Mouse (Mus musculus) retina, postnatal 7 days (tissue): ENCODE measurements at regions not wholly inside any gene's neighbourhood (a gene's known extent, or its start where the extent isn't known, plus 50 kb on each side); places are given as distances from the start of the nearest gene placed in this dataset.
"Not testable (repeated sequence)": the region's sequence is repeated elsewhere in the genome, so short reads cannot be mapped to it uniquely, and the experiment has no call there.

Experiments used
- DNase-seq: peaks from one replicate; pipeline ENCODE4 v3.0.0-alpha.2; 2012; ENCODE audit warnings: low read depth, low spot score

DNA sequence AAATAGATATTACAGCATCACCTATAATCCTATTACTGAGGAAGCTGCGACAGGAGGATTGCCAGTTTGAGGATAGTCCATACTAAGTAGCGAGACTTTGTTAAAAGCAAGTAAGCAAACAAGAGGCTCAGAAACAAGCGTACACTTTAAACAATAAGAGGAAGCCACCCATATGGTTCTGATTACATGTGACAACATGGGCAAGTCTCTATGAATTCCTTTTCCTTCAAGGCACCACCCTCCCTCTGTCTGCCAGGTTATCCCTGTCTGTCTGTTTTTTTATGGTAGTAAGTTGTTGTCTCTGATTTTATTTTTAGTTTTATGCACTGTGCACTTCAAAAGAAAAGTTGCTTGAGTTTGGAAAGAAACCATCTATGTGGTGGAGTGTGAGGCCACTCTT is 76.8 kb upstream of the Tars start:
- DNase-seq = no peak

DNA sequence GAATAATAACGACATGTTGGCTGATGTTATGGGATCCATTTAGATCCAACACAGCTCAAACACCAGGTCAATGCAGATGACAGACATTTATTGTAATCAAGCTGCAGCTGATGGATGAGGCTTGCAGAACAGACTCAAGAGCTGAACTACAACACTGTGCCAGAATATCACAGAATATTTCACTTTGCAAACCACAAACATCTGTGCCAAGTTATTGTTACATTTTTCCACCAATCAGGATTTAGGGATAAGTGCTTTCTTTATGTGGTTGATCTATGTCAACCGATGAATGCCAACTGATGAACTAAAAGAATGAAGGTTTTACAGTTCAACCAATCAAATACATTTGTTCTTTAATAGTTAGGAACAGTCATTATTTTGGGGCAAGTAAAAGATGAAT is 63.9 kb upstream of the Tars start:
- DNase-seq = no peak

DNA sequence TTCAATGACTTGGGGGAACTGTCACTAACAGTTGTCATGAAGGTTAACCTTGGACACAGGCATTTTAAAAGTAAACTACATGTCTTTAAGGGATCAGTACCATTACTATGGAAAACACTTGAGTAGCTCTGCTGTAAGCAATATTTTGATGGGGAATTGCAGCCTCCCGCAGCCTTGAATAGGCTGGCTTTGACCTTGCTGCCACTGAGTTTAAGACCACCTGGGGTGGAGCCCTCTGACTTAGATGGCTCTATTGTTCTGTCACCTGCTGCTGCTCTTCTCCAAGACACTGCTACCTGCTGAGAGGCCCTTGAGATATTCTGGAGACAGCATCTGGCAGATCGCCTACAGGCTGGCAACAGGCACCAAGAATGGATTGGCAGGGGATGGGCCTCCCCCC is 62.1 kb upstream of the Tars start:
- not testable (repeated sequence) for DNase-seq

DNA sequence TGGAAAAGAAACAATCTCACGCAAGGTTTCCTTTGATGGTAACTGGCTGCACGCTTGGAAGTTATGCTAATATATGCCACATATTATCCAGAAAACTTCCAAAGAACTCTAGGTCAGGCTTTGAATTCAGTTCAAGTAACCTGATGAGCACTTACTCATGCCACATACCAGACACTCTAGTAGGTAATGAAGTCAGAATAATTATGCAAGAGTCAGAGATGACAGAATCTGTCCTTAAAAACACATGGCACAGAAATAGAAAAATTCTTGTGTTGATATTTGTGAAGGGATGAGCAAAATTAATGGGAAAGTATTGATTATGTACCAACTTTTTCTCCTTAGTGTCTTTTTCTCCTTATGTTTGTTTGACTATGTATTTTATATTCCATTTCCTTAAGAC is 59.8 kb upstream of the Tars start:
- DNase-seq = no peak

DNA sequence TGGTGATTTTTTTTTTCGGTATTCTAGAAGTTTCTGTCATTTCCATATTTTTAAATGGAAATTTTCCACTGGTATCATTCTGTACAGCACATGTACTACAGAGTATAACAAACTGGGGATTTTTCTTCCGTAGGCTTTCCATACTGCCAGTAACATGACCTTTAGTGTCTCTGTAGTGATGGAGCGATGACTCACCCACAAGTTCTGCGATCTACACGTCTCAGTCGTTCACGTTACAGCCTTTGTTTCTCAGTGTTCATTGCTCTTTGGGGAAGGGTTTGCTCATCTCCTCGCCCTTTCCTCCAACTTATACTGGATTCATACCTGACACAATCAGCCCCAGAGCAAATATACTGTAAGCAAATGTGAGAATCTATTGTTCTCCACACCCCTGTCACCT is 57.8 kb upstream of the Tars start:
- DNase-seq = no peak

DNA sequence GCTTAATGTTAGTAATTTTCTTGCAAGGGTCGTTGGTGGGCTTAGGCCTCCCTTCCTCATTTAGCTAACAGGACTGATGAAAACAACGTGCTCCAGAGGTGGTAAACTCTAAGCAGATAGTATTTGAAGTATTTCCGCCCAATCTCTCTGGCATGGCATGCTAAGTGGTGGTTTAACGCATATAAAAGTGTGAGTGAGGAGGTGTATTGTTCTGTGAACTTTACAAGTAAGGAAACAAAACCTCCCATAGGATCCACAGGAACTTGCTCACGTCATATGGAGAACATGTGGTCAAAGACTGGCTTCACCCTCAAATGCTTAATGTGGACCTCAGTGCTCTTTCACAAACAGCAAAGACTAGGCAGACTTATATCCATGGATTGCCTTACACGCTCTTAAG is 56.5 kb upstream of the Tars start:
- no peak for DNase-seq

DNA sequence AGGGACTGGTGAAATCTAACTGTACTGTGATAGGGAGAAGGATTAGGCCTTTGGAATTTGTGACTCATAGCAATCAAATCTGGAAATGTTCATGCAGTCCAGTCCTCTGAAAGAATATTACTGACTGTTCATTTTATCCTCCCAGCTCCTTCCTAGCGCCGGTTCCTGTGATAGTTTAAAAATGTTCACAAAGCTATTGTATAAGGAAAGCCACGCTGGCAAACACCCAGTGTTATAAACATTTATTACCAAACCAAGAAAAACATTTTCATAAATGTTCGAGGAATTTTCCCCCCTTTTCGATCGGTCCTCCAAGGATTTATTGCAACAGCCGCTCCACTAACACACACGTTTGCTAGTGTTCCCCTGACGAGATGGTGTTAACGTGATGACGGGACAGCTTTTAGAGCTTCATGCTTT is 55.9 kb upstream of the Tars start:
- DNase-seq = no peak

DNA sequence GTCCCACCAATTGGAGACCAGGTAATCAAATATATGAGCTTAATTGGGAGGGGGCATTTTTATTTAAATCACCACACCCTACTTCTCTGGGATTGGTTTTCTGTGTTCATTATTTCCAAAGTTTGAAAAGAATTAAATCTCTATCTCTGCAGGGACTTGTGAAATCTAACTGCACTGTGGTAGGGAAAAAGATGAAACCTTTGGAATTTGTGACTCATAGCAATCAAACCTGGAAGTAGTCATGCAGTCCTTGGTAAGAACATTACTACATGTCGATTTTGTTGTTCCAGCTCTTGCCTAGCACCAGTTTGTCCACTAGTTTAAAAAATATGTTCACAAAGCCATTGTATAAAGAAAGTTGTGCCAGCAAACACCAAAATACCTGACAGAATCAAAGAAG is 54.5 kb upstream of the Tars start:
- DNase-seq = no peak

DNA sequence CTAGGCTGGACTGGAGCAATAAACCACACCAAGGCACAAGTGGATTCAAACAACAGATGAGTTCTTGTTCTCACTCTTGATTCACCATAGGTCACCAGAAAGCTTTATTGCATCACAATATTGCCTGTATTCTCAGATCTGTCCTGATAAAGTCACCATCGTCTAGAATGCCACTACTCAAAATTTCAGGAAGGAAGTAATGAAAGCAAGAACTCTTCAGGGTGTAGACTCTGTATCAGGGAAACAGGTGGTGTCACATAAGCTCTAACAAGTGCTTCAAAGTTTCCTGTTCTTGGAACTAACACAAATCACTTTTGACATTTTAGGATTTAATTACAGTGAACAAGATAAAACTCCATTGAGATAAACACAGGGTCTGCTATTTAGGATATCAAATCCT is 52.2 kb upstream of the Tars start:
- DNase-seq = no peak
